Comparison of ENCODE assay signal across 21 mouse cellular contexts in the genomic region with DNA sequence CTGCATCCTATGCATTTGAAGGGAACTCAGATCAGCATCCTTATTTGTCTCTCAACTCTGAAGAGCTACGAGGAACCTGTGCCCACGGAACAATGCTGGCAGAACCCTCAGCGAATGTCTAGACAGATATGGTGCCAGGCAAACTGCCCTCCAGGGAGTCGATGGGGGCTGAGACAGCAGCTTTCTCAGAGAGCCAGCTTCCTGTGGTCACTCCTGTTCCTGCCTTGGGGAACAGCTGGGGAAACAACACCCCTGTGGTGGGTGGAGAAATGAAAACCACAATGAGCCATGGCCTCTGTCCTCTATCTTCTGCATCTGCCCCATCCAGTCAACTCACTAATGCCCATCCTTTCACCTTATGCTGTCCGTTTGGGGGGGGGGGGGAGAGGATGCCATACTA. TPM values are rescaled to one million over a fixed set of nuclear protein-coding genes. Genes with fewer than 3 reads are reported as not detected.
DNase-seq lines count a peak whose midpoint lies in the region; TF ChIP-seq lines count a peak whose summit lies in the region.
"Had no signal": no experiment of that assay in that cellular context is flagged by ENCODE, and none has a peak within 500 bp of the region (broad histone marks: within the 10 kb centered on the region; RNA-seq: fewer than 3 reads in every experiment).

No protein-coding gene starts in this region.

- no peaks in the 10 kb centered on the region for H3K79me2 ChIP-seq in myocyte (ENCODE audit: control insufficient read depth, insufficient read depth)

- no peak overlapping the region for H3ac ChIP-seq in myocyte (ENCODE audit: control insufficient read depth, insufficient read length)

- H3K4me1 ChIP-seq in lung, adult 2 months (ENCODE audit: control insufficient read depth, insufficient read depth, low read length): no peaks in the 10 kb centered on the region
- H3K4me1 ChIP-seq: forebrain, embryonic 10.5 days; hindbrain, embryonic 15.5 days; midbrain, embryonic 12.5 days had no signal

- H3K36me3 ChIP-seq in myocyte (ENCODE audit: control insufficient read depth, insufficient read depth): no peaks in the 10 kb centered on the region
- H3K36me3 ChIP-seq: embryonic facial prominence, embryonic 12.5 days; forebrain, embryonic 10.5 days; heart, embryonic 15.5 days; hindbrain, embryonic 15.5 days; midbrain, embryonic 12.5 days had no signal

- no peaks in the 10 kb centered on the region for H3K27me3 ChIP-seq in myocyte (ENCODE audit: control insufficient read depth, insufficient read depth, insufficient read length)
- H3K27me3 ChIP-seq: embryonic facial prominence, embryonic 12.5 days; heart, embryonic 15.5 days; hindbrain, embryonic 15.5 days; midbrain, embryonic 12.5 days had no signal

- TF ChIP-seq CTCF in lung, adult 2 months (IDR thresholded peaks at IDR 0.05; ENCODE audit: insufficient read depth, low read length): no peak

- peak; percentile 98 for DNase-seq in heart, adult 11 months
- DNase-seq in heart, postnatal 4 days: no peak
- peak; percentile 26 for DNase-seq in lung, postnatal 36 days
- no peak for DNase-seq in lung, adult 2 months
- peak; percentile 3 for DNase-seq in adipocyte (ENCODE audit: low spot score)
- DNase-seq in thymus, postnatal 10 days (ENCODE audit: low spot score in 2 of 2): no peak
- DNase-seq in urinary bladder, adult 2 months (ENCODE audit: low spot score): no peak
- DNase-seq: adrenal gland, postnatal 25 days; cerebellum, postnatal 36 days; kidney, adult 18-20 months; kidney, postnatal 36 days; left cerebral cortex, postnatal 4 days; lung, postnatal 10 days had no signal

- no peak for TF ChIP-seq POLR2A in lung, adult 2 months (IDR thresholded peaks at IDR 0.05; ENCODE audit: borderline replicate concordance, extremely low read depth, low read depth, low read length)
- peak; percentile 17 for TF ChIP-seq POLR2A in myocyte (IDR thresholded peaks at IDR 0.05; ENCODE audit: insufficient read length, low read depth)

- no peak overlapping the region for H3K4me3 ChIP-seq in lung, adult 2 months (replicated peaks; ENCODE audit: extremely low read depth, low read depth, low read length)
- H3K4me3 ChIP-seq in myocyte: peak overlapping the region; percentile 1
- H3K4me3 ChIP-seq: embryonic facial prominence, embryonic 12.5 days; forebrain, embryonic 10.5 days; heart, embryonic 15.5 days; hindbrain, embryonic 15.5 days; midbrain, embryonic 12.5 days had no signal

- H3K4me2 ChIP-seq in myocyte (ENCODE audit: low read depth): peak overlapping the region; percentile 89
- H3K4me2 ChIP-seq: embryonic facial prominence, embryonic 12.5 days; heart, embryonic 15.5 days; hindbrain, embryonic 15.5 days; liver, embryonic 11.5 days; midbrain, embryonic 12.5 days had no signal

- WGBS in lung, adult 2 months: 67% methylated on average over 5 of the region's 5 CpGs

TF ChIP-seq in myocyte, 11 proteins besides CTCF, POLR2A, EP300 and RAD21:
- TF ChIP-seq SRF (IDR thresholded peaks at IDR 0.05; ENCODE audit: control insufficient read depth, insufficient read length, low read depth): peak; percentile 56
- TF ChIP-seq TCF12 (IDR thresholded peaks at IDR 0.05; ENCODE audit: insufficient read depth, poor library complexity, severe bottlenecking): peak; percentile 98
- no peak for TF ChIP-seq CEBPB (IDR thresholded peaks at IDR 0.05; ENCODE audit: insufficient read depth, poor library complexity, severe bottlenecking)
- TF ChIP-seq TCF3 (IDR thresholded peaks at IDR 0.05; ENCODE audit: insufficient read length, low read depth): peak; percentile 87
- peak; percentile 84 to 99 (median 97) for TF ChIP-seq MYOD1 (IDR thresholded peaks at IDR 0.05; ENCODE audit: control insufficient read depth in 1 of 3, insufficient read length in 2 of 3, low read depth in 2 of 3)
- TF ChIP-seq MYOG (IDR thresholded peaks at IDR 0.05; ENCODE audit: control insufficient read depth in 1 of 3, insufficient read depth in 1 of 3, insufficient read length in 2 of 3, low read depth in 2 of 3): peak; percentile 75 to 98 (median 95)
- TF ChIP-seq E2F4 (IDR thresholded peaks at IDR 0.05; ENCODE audit: insufficient read depth): no peak

RNA-seq across cellular contexts. Expression of a gene that starts 18.2 kb away (rescaled TPM):
- 1 to 10 TPM; 2.1 to 3.0 TPM for total RNA-seq in heart, postnatal 4 days (2021)
- polyA plus RNA-seq in lung, adult 2 months (2012; rRNA removed): 27.3 and 28.1 TPM in 2 replicates
- polyA plus RNA-seq in myocyte (2012; fragmentation: generic; extraction: Trizol): 53.3 TPM
- 16.9 and 20.5 TPM in 2 replicates for polyA plus RNA-seq in urinary bladder, adult 2 months (2012; rRNA removed)
- polyA plus RNA-seq: CD4-positive, CD25-positive, alpha-beta regulatory T cell, adult 4 months had no signal

RNA-seq across cellular contexts. Expression of a gene that starts 46.7 kb away (rescaled TPM):
- 1 to 10 TPM; 2.2 TPM for total RNA-seq in heart, postnatal 4 days (2021)
- 12.5 and 14.0 TPM in 2 replicates for polyA plus RNA-seq in lung, adult 2 months (2012; rRNA removed)
- 0.04 TPM for polyA plus RNA-seq in myocyte (2012; fragmentation: generic; extraction: Trizol)
- 1.9 and 2.8 TPM in 2 replicates for polyA plus RNA-seq in urinary bladder, adult 2 months (2012; rRNA removed)

Comparison
In these comparisons a context has a peak if more than half of its experiments do, and no peak if none do; other contexts are left out.
1. DNase-seq: peak in heart, adult 11 months (single experiment), lung, postnatal 36 days (single experiment) and adipocyte (single experiment); none in heart, postnatal 4 days (single experiment), lung, adult 2 months (single experiment), thymus, postnatal 10 days (0 of 2) and urinary bladder, adult 2 months (single experiment).